Mouse (Mus musculus): ENCODE measurements at regions not wholly inside any gene's neighbourhood (a gene's known extent, or its start where the extent isn't known, plus 50 kb on each side); places are given as distances from the start of the nearest gene placed in this dataset.

DNA sequence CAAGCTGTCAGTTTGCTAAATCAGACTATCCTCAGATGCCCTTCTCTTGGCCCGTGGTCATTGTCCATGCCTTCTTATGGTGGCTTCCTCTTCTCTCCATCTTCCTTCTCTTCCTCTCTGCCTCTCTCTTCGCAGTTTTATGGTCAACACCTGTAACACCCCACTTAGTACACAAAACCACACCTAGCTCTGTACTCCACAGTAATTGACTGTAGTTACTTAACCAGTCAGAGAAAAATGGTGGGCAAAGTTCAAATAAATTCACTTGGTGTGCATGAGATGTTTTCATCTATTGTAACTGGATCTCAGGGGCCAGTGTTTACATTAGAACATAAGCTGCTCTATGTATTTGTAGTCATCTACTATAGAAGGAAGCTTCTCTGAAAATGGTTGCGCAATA, 807.8 kb upstream of the Cadm2 start:
- DNase-seq (ENCODE audit: low spot score) = no peak

- DNase-seq (ENCODE audit: low spot score) = no peak
Measured at GRCm38 (mm10) chr16:68427522-68427921, 806.8 kb upstream of the Cadm2 start.

- no peak for DNase-seq (ENCODE audit: low spot score)
Measured at GRCm38 (mm10) chr16:68425276-68425675, 804.6 kb upstream of the Cadm2 start.

- DNase-seq (ENCODE audit: low spot score) = no peak
Measured at GRCm38 (mm10) chr16:68401860-68402671, 781.4 kb upstream of the Cadm2 start.

GRCm38 (mm10) chr16:68400591-68400990, 779.9 kb upstream of the Cadm2 start:
- no peak for DNase-seq (ENCODE audit: low spot score)

DNA sequence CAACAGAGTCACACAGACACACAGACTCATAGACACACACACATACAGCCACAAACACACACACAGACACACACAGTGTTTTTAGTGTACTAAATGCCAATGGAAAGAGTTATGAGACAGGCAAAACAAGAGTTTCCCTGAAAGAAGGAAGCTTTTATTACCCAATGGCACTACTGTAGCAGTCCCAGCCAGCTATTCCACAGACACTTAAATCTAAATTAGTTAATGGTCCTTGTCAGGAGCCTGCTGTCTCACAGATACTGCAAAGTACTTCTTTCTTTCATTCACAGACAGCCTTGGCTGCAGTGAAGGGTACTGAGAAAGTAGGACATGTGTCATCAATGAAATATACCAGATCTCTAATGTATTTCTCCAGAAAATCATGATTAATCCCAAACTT, 730.4 kb upstream of the Cadm2 start:
- peak; percentile 1 for DNase-seq (ENCODE audit: low spot score)

- no peak for DNase-seq (ENCODE audit: low spot score)
Measured at GRCm38 (mm10) chr16:68338970-68339369, 718.3 kb upstream of the Cadm2 start.

Data from embryo, embryonic 10.5 days (tissue).